Mouse (Mus musculus) midbrain, postnatal 0 days (tissue): Measurements from ENCODE around the gene Igf2bp3. TPM values are rescaled to one million over a fixed set of nuclear protein-coding genes. Genes with fewer than 3 reads are reported as not detected.

ENCODE experiments used
- ATAC-seq: fragments of 200-750 bp; cut with Nextera tagmentation; 2 replicates; pipeline ENCODE4 v1.8.0; 2017; ENCODE audit warnings: moderate number of reproducible peaks, mild to moderate bottlenecking, moderate TSS enrichment, moderate library complexity; ENCODE audit not compliant: low FRiP score
- DNase-seq: peaks from one replicate; pipeline ENCODE4 v3.0.0-alpha.2; 2015; ENCODE audit warnings: low spot score
- H3K27ac ChIP-seq: fragments of 300-500 bp; sonication (generic); 2 replicates; pipeline ENCODE4 v1.5.1; 2014; ENCODE audit warnings: low read depth, mild to moderate bottlenecking, low read length, mixed read lengths
- H3K27me3 ChIP-seq: fragments of 300-500 bp; sonication (generic); 2 replicates; pipeline ENCODE4 v1.6.1; 2014; ENCODE audit warnings: low read length, control low read depth, mixed read lengths; ENCODE audit not compliant: insufficient read depth
- H3K36me3 ChIP-seq: fragments of 300-500 bp; sonication (generic); 2 replicates; pipeline ENCODE4 v1.6.1; 2014; ENCODE audit warnings: low read length, control low read depth, mixed read lengths; ENCODE audit not compliant: insufficient read depth
- H3K4me1 ChIP-seq: fragments of 300-500 bp; sonication (generic); 2 replicates; pipeline ENCODE4 v1.6.1; 2014; ENCODE audit warnings: mild to moderate bottlenecking, control low read depth, antibody characterized with exemption, low read length, mixed read lengths; ENCODE audit not compliant: insufficient read depth
- H3K4me2 ChIP-seq: fragments of 300-500 bp; sonication (generic); 2 replicates; pipeline ENCODE4 v1.6.1; 2014; ENCODE audit warnings: low read depth, mild to moderate bottlenecking, low read length, mixed read lengths; ENCODE audit not compliant: poor library complexity, severe bottlenecking
- H3K4me3 ChIP-seq: fragments of 300-500 bp; sonication (generic); 2 replicates; pipeline ENCODE4 v1.5.1; 2014; ENCODE audit warnings: low read depth, mild to moderate bottlenecking, low read length, moderate library complexity
- H3K9ac ChIP-seq: fragments of 300-500 bp; sonication (generic); replicated peaks from 2 replicates; pipeline ENCODE4 v1.6.1; 2014; ENCODE audit warnings: mild to moderate bottlenecking, low read length, moderate library complexity, mixed read lengths; ENCODE audit not compliant: poor library complexity, severe bottlenecking
- H3K9me3 ChIP-seq: fragments of 300-500 bp; sonication (generic); 2 replicates; pipeline ENCODE4 v1.6.1; 2016; ENCODE audit warnings: low read length, control low read depth
- CTCF ChIP-seq: IDR thresholded peaks from 2 replicates; pipeline ENCODE4 v1.5.1; 2016; ENCODE audit warnings: antibody characterized with exemption, mild to moderate bottlenecking
- WGBS: fragments of 180-500 bp; shearing (Covaris S2); extraction: QIAGEN DNeasy Blood & Tissue Kit; methylation state at CpG from one replicate; pipeline ENCODE4 v1.1.7; 2014; 5-methylcytosine and 5-hydroxymethylcytosine counted together
- polyA plus RNA-seq: library from polyadenylated mRNA; unstranded; fragments of >200 nt; fragmentation: Nextera tagmentation; extraction: Ambion mirVana; gene quantifications from 2 replicates; pipeline ENCODE4 v1.2.1, GENCODE M21; 2015
- total RNA-seq: library from RNA; depleted of rRNA; stranded (reverse); fragments of >200 nt; gene quantifications from 2 replicates; pipeline ENCODE4 v1.2.3, GENCODE M21; 2014

Igf2bp3 gene
- total and polyA plus RNA-seq, 2 experiments from 2014 or later: 5.4 to 10.6 TPM

DNA sequence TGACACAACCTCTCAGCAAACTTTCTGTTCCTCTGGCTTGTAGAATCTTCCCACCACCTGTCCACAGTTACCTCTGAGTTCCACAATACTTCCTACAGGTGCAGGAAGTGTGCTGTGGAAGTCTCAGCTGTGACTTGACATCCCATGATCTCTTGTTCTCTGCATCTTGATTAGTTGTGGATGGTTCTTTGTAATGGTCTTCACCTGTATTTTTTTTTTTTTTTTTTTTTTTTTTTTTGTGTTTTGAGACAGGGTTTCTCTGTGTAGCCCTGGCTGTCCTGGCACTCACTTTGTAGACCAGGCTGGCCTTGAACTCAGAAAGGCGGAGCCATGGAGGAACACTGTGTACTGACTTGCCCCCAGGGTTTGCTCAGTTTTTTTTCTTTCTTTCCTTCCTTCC, 26.8 kb upstream of the Igf2bp3 start:
- Histone ChIP-seq H3K4me3 (no peak overlapping the region), H3K4me1 (no peaks in the 10 kb centered on the region), H3K36me3 (peaks cover 20% of the 10 kb centered on the region), H3K27ac (no peak overlapping the region), H3K27me3 (no peaks in the 10 kb centered on the region), H3K9me3 (no peaks in the 10 kb centered on the region), H3K9ac (no peak overlapping the region), H3K4me2 (no peak overlapping the region)
- 100% methylated on average over 1 of the region's 1 CpGs for WGBS
- ATAC-seq (no peak), DNase-seq (no peak)
- no peak for TF ChIP-seq CTCF

DNA sequence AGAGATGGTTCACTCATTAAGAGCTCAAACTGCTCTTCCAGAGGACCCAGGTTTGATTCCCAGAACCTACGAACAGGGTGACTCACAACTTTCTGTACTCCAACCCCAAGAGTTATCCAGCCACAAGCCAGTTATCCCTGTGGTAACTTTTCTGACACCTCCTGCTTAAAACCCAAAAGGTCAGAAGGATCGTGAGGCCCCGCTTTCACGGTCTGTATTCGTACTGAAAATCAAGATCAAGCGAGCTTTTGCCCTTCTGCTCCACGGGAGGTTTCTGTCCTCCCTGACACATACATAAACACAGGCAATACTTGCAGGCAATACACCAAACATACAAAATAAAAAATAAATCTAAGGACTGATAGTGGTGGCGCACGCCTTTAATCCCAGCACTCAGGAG, 21.6 kb upstream of the Igf2bp3 start:
- WGBS: 60% methylated on average over 9 of the region's 9 CpGs
- ATAC-seq: peak; percentile 97
- H3K27me3 ChIP-seq: no peaks in the 10 kb centered on the region

DNA sequence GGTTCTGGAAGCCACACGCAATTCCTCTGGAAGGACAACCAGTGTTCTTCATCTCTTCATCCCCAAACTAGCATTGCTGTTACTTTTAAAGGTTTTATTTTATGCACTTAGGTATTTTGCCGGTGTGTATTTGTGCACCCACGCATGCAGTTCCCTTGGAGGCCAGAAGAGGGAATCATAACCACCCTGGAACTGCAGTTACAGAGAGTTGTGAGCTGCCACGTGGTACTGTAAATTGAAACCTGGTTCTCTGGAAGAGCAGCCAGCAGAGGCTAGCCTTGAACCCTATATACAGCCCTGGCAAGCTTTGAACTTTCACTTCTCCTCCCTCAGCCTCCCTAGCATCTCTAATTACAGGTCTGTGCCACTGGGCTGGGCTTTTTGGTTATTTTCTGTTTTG, 18.6 kb upstream of the Igf2bp3 start:
- no peaks in the 10 kb centered on the region for H3K4me1 ChIP-seq
- H3K9me3 ChIP-seq: no peaks in the 10 kb centered on the region
- no peaks in the 10 kb centered on the region for H3K36me3 ChIP-seq
- no peak overlapping the region for H3K4me2 ChIP-seq
- H3K4me3 ChIP-seq: no peak overlapping the region
- H3K27ac ChIP-seq: no peak overlapping the region
- no peak overlapping the region for H3K9ac ChIP-seq
- 63% methylated on average over 4 of the region's 4 CpGs for WGBS
- H3K27me3 ChIP-seq: peaks cover 1% of the 10 kb centered on the region; the same call in 1 of the 2 replicates
- ATAC-seq (no peak), DNase-seq (no peak)
- peak; percentile 51 for TF ChIP-seq CTCF

More for the DNA sequence above, 21.6 kb upstream of the Igf2bp3 start:
- peak; percentile 78 for DNase-seq
- TF ChIP-seq CTCF: peak; percentile 19
- no peaks in the 10 kb centered on the region for H3K9me3 ChIP-seq
- no peaks in the 10 kb centered on the region for H3K4me1 ChIP-seq
- H3K4me2 ChIP-seq: no peak overlapping the region
- H3K27ac ChIP-seq: no peak overlapping the region
- no peaks in the 10 kb centered on the region for H3K36me3 ChIP-seq
- no peak overlapping the region for H3K9ac ChIP-seq
- H3K4me3 ChIP-seq: no peak overlapping the region

DNA sequence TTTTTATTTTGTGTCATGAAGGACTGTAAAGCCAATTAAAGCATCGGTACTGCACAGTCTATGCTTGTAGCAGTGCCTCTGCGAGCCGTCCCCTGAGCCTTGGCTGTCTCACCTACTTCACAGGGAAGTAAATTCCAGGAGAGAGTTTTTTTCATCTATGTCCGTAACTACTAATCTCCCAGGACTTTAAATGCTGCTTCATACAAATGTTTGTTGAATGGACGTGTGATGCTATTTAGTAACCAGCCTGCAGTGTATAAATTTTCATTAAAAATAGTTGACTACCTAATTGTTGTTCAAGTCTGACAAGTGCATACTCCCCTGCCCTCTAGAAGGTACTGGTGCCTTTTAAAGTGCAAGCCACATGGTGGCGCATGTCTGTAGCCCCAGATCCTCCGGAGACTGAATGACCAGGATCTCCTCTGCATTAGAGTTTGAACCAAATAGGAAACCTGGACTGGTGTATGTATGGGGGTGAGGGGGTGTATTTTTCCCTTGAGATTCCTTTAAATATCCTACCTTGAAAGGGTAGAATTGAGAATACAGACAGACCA, 13.4 kb upstream of the Igf2bp3 start:
- H3K9me3 ChIP-seq: no peaks in the 10 kb centered on the region
- H3K36me3 ChIP-seq: no peaks in the 10 kb centered on the region
- TF ChIP-seq CTCF: peak; percentile 77
- WGBS: 14% methylated on average over 7 of the region's 7 CpGs
- no peak overlapping the region for H3K4me3 ChIP-seq
- peaks cover 5% of the 10 kb centered on the region; the same call in 1 of the 2 replicates for H3K27me3 ChIP-seq
- no peaks in the 10 kb centered on the region for H3K4me1 ChIP-seq
- ATAC-seq (no peak), DNase-seq (peak; percentile 64)
- H3K27ac ChIP-seq: no peak overlapping the region
- no peak overlapping the region for H3K9ac ChIP-seq
- H3K4me2 ChIP-seq: no peak overlapping the region

- H3K4me2 ChIP-seq: no peak overlapping the region
- H3K4me3 ChIP-seq: no peak overlapping the region
- H3K4me1 ChIP-seq: no peaks in the 10 kb centered on the region
- H3K36me3 ChIP-seq: no peaks in the 10 kb centered on the region
- TF ChIP-seq CTCF: peak; percentile 55
- H3K9ac ChIP-seq: no peak overlapping the region
- peaks cover 5% of the 10 kb centered on the region; the same call in 1 of the 2 replicates for H3K27me3 ChIP-seq
- no peaks in the 10 kb centered on the region for H3K9me3 ChIP-seq
- no peak for ATAC-seq
- 10% methylated on average over 15 of the region's 15 CpGs for WGBS
- DNase-seq: peak; percentile 48
- H3K27ac ChIP-seq: no peak overlapping the region
Measured at GRCm38 (mm10) chr6:49227184-49227735, 12.5 kb upstream of the Igf2bp3 start.

- DNase-seq: no peak
Measured at GRCm38 (mm10) chr6:49225728-49226123, 11.0 kb upstream of the Igf2bp3 start.

More at GRCm38 (mm10) chr6:49225728-49226123, 11.0 kb upstream of the Igf2bp3 start:
- H3K9ac ChIP-seq: no peak overlapping the region
- H3K9me3 ChIP-seq: no peaks in the 10 kb centered on the region
- no peak overlapping the region for H3K27ac ChIP-seq
- ATAC-seq: no peak
- peaks cover 5% of the 10 kb centered on the region; the same call in 1 of the 2 replicates for H3K27me3 ChIP-seq
- 89% methylated on average over 3 of the region's 3 CpGs for WGBS
- TF ChIP-seq CTCF: no peak
- no peaks in the 10 kb centered on the region for H3K4me1 ChIP-seq
- H3K4me2 ChIP-seq: no peak overlapping the region
- H3K4me3 ChIP-seq: no peak overlapping the region
- no peaks in the 10 kb centered on the region for H3K36me3 ChIP-seq
